Mouse (Mus musculus) heart, embryonic 16.5 days (tissue): Measurements from ENCODE around the gene Chchd1. TPM values are rescaled to one million over a fixed set of nuclear protein-coding genes. Genes with fewer than 3 reads are reported as not detected.
"Not testable (repeated sequence)": the region's sequence is repeated elsewhere in the genome, so short reads cannot be mapped to it uniquely, and the experiment has no call there.

ENCODE experiments used
- ATAC-seq: fragments of 200-750 bp; cut with Nextera tagmentation; replicated peaks from 2 replicates; pipeline ENCODE4 v1.8.0; 2017; ENCODE audit warnings: moderate number of reproducible peaks; ENCODE audit not compliant: insufficient read depth, low FRiP score; ENCODE audit errors: extremely low read depth
- H3K27ac ChIP-seq: fragments of 300-500 bp; sonication (generic); 2 replicates; pipeline ENCODE4 v1.5.1; 2014; ENCODE audit warnings: mild to moderate bottlenecking, low read length, control low read depth, moderate library complexity
- H3K27me3 ChIP-seq: fragments of 300-500 bp; sonication (generic); 2 replicates; pipeline ENCODE4 v1.6.1; 2014; ENCODE audit warnings: low read length, mixed read lengths; ENCODE audit not compliant: control insufficient read depth, insufficient read depth
- H3K36me3 ChIP-seq: fragments of 300-500 bp; sonication (generic); 2 replicates; pipeline ENCODE4 v1.6.1; 2014; ENCODE audit not compliant: control insufficient read depth, insufficient read depth
- H3K4me1 ChIP-seq: fragments of 300-500 bp; sonication (generic); 2 replicates; pipeline ENCODE4 v1.6.1; 2014; ENCODE audit warnings: low read length, mixed read lengths; ENCODE audit not compliant: control insufficient read depth, insufficient read depth
- H3K4me2 ChIP-seq: fragments of 300-500 bp; sonication (generic); 2 replicates; pipeline ENCODE4 v1.6.1; 2014; ENCODE audit warnings: low read depth, mild to moderate bottlenecking, control low read depth, low read length
- H3K4me3 ChIP-seq: fragments of 300-500 bp; sonication (generic); 2 replicates; pipeline ENCODE4 v1.5.1; 2014; ENCODE audit warnings: mild to moderate bottlenecking, control low read depth, low read length
- H3K9ac ChIP-seq: fragments of 300-500 bp; sonication (generic); 2 replicates; pipeline ENCODE4 v1.6.1; 2014; ENCODE audit warnings: low read length, control low read depth
- H3K9me3 ChIP-seq: fragments of 300-500 bp; sonication (generic); replicated peaks from 2 replicates; pipeline ENCODE4 v1.6.1; 2016; ENCODE audit warnings: low read length; ENCODE audit not compliant: control insufficient read depth
- WGBS: fragments of 180-500 bp; shearing (Covaris S2); extraction: QIAGEN DNeasy Blood & Tissue Kit; methylation state at CpG from one replicate; pipeline ENCODE4 v1.1.7; 2014; 5-methylcytosine and 5-hydroxymethylcytosine counted together
- polyA plus RNA-seq: library from polyadenylated mRNA; unstranded; fragments of >200 nt; fragmentation: Nextera tagmentation; extraction: Ambion mirVana; gene quantifications from 2 replicates; pipeline ENCODE4 v1.2.1, GENCODE M21; 2015

Chchd1 gene
- polyA plus RNA-seq, 1 experiment from 2014 or later = 177 TPM

DNA sequence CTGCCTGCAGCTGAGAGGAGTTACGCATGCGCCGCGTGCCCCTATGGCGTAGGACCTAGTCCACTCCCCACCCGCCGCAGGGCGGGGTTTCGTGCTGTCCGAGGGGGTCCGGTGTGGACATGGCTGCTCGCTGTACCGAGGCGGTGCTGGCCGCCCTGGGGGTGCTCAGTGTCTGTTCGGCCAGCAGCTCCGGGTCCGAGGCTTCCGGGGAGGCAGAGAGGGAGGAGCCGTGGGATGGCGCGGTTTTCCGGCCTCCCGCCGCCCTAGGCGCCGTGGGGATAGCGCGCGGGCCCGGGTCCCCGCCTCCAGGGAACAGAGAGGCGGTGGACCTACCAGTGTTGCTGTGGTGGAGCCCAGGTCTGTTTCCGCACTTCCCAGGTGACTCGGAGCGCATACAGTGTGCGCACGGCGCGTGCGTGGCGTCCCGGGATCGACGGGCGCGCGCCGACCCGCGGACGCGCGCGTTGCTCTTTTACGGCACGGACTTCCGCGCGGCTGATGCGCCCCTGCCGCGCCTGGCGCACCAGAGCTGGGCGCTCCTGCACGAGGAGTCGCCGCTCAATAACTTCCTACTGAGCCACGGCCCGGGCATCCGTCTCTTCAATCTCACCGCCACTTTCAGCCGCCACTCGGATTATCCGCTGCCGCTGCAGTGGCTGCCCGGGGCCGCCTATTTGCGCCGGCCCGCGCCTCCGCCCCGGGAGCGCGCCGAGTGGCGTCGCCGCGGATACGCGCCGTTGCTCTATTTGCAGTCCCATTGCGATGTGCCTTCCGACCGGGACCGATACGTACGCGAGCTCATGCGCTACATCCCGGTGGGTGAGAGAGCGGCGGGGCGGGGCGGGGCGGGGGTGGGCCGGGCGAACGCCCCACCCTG lies 7.7 kb upstream of the Chchd1 start, which contains the start of gene Fut11:
Fut11 (plus strand) TSS at position 85 of the 877 bp plus-strand sequence.
- H3K9ac ChIP-seq = peak within 1 kb of the TSS; percentile 96
- H3K4me2 ChIP-seq = peak within 1 kb of the TSS; percentile 90
- peak within 1 kb of the TSS; percentile 91 for H3K4me3 ChIP-seq
- under 1% methylated on average over 111 of the region's 111 CpGs for WGBS
- peaks cover 40% of the 10 kb centered on the region for H3K4me1 ChIP-seq
- no peaks in the 10 kb centered on the region for H3K9me3 ChIP-seq
- H3K27me3 ChIP-seq = no peaks in the 10 kb centered on the region
- H3K27ac ChIP-seq = peak within 1 kb of the TSS; percentile 98
- H3K36me3 ChIP-seq = peaks cover 31% of the 10 kb centered on the region
- peak; percentile 91 for ATAC-seq

- Histone ChIP-seq H3K4me1 (peaks cover 45% of the 10 kb centered on the region), H3K36me3 (peaks cover 26% of the 10 kb centered on the region), H3K4me2 (peak overlapping the region; percentile 90), H3K4me3 (peak overlapping the region; percentile 91), H3K9me3 (no peaks in the 10 kb centered on the region), H3K9ac (peak overlapping the region; percentile 96), H3K27ac (peak overlapping the region; percentile 98), H3K27me3 (no peaks in the 10 kb centered on the region)
- WGBS = 11% methylated on average over 27 of the region's 27 CpGs
- ATAC-seq = no peak
Measured at GRCm38 (mm10) chr14:20695761-20696520, 6.9 kb upstream of the Chchd1 start.

DNA sequence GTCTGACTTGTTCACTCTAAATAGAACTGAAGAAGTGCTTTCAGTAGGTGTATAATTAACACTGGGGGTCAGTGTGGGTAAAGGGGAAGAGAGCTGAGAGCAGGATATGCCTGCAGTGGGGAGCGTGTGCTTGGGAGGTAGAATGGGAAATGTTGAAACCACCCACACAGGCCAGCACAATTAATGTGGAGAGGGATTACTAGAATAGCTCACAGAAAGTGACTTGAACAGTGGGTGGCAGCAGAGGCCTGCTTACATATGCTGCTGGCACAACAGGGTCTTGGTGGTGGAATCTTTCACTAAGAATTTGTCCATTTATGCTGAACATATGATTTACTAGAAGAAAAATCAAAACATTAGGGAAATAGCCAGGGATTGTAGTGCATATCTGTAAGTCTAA lies 5.8 kb upstream of the Chchd1 start:
- Histone ChIP-seq H3K36me3 (peaks cover 16% of the 10 kb centered on the region), H3K4me2 (peak overlapping the region; percentile 90), H3K27ac (no peak overlapping the region), H3K4me1 (peaks cover 54% of the 10 kb centered on the region), H3K9ac (peak overlapping the region; percentile 18; the same call in 1 of the 2 replicates), H3K4me3 (peak overlapping the region; percentile 91), H3K27me3 (no peaks in the 10 kb centered on the region), H3K9me3 (no peaks in the 10 kb centered on the region)
- WGBS = 6% methylated on average over 1 of the region's 1 CpGs
- ATAC-seq = no peak

DNA sequence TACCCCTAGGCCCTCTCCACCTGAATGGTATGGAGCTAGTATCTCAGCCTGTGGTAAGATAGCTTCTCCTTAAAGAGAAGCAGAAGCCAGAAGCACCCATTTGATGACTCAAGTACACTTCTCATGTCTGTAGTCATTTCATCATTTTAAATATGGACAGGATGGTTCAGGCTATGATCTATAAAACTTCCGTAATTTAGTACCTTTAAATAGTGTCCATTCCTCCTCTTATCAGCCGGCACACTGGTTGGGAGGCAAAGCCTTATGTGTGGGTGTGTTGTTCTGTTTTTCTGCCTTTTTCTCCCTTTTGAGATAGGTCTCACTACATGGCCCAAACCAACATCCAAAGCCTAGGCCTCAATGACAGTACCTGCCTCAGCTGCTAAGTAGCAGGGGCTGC lies 4.3 kb upstream of the Chchd1 start:
- H3K36me3 ChIP-seq = peaks cover 5% of the 10 kb centered on the region; the same call in 1 of the 2 replicates
- no peak for ATAC-seq
- no peak overlapping the region for H3K4me3 ChIP-seq
- H3K27ac ChIP-seq = no peak overlapping the region
- H3K4me2 ChIP-seq = no peak overlapping the region
- no peaks in the 10 kb centered on the region for H3K27me3 ChIP-seq
- 66% methylated on average over 2 of the region's 2 CpGs for WGBS
- no peaks in the 10 kb centered on the region for H3K9me3 ChIP-seq
- H3K4me1 ChIP-seq = peaks cover 55% of the 10 kb centered on the region
- H3K9ac ChIP-seq = no peak overlapping the region

DNA sequence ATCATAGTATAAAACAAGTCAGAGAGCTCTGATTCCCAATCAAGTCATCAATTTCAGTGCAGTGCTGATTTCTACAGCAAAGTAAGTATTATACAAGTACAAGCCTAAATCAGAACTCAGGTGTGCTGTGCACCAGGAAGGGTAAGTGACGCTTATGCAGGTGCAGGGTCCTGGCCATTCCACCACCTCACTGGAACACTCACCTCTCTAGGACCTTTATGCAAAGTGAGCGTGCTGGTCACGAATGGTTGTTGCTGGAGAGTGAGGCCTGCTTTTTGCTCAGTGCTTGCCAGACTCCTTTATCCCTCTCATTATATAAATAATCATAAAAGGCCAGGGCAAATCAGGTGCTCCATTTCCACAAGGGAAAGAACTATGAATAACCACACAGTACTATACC lies 2.4 kb upstream of the Chchd1 start:
- H3K4me1 ChIP-seq = peaks cover 53% of the 10 kb centered on the region
- H3K9ac ChIP-seq = no peak overlapping the region
- no peak for ATAC-seq
- WGBS = 77% methylated on average over 3 of the region's 3 CpGs
- H3K36me3 ChIP-seq = peaks cover 4% of the 10 kb centered on the region; the same call in 1 of the 2 replicates
- no peaks in the 10 kb centered on the region for H3K27me3 ChIP-seq
- H3K4me3 ChIP-seq = no peak overlapping the region
- no peaks in the 10 kb centered on the region for H3K9me3 ChIP-seq
- H3K27ac ChIP-seq = no peak overlapping the region
- no peak overlapping the region for H3K4me2 ChIP-seq

- H3K27me3 ChIP-seq = no peaks in the 10 kb centered on the region
- peaks cover 46% of the 10 kb centered on the region for H3K4me1 ChIP-seq
- peak overlapping the region; percentile 92 for H3K27ac ChIP-seq
Measured at GRCm38 (mm10) chr14:20701554-20701953, 1.3 kb upstream of the Chchd1 start.

GRCm38 (mm10) chr14:20702096-20702740 lies 588 bp upstream of the Chchd1 start:
- 0 out of 2 replicates have a peak, but pooled peaks have one; percentile 10 for ATAC-seq
- Histone ChIP-seq H3K9ac (peak overlapping the region; percentile 97), H3K4me3 (peak overlapping the region; percentile 96), H3K4me1 (peaks cover 44% of the 10 kb centered on the region), H3K27ac (peak overlapping the region; percentile 92), H3K27me3 (no peaks in the 10 kb centered on the region), H3K9me3 (no peaks in the 10 kb centered on the region), H3K36me3 (peaks cover 4% of the 10 kb centered on the region; the same call in 1 of the 2 replicates), H3K4me2 (peak overlapping the region; percentile 73)
- WGBS = 4% methylated on average over 15 of the region's 15 CpGs

More at GRCm38 (mm10) chr14:20701554-20701953, 1.3 kb upstream of the Chchd1 start:
- Histone ChIP-seq H3K36me3 (peaks cover 4% of the 10 kb centered on the region; the same call in 1 of the 2 replicates), H3K4me2 (peak overlapping the region; percentile 73), H3K9ac (peak overlapping the region; percentile 97), H3K9me3 (no peaks in the 10 kb centered on the region), H3K4me3 (peak overlapping the region; percentile 96)
- ATAC-seq = no peak
- 67% methylated on average over 8 of the region's 8 CpGs for WGBS

DNA sequence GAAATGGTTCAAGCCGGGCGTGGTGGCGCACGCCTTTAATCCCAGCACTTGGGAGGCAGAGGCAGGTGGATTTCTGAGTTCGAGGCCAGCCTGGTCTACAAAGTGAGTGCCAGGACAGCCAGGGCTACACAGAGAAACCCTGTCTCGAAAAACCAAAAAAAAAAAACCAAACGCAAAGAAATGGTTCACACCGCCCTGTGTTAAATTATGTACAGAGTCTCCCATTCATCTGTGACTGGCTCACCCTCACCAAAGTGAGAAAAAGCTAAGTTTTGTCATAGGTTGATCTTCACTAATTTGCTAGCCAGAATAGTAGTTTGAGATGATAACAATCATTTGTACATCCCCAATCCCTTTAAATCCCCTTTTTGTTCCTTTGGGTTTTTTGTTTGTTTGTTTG lies 655 bp downstream of the Chchd1 start:
- Histone ChIP-seq H3K9ac (peak overlapping the region; percentile 97), H3K4me3 (peak overlapping the region; percentile 96), H3K27ac (peak overlapping the region; percentile 92; the same call in 1 of the 2 replicates), H3K4me1 (peaks cover 35% of the 10 kb centered on the region), H3K4me2 (peak overlapping the region; percentile 73)
- WGBS = 10% methylated on average over 8 of the region's 8 CpGs
- H3K27me3 ChIP-seq, ATAC-seq, H3K36me3 ChIP-seq, H3K9me3 ChIP-seq: not testable (repeated sequence)
